Comparison of ENCODE assay signal across 8 mouse cellular contexts in the genomic region with DNA sequence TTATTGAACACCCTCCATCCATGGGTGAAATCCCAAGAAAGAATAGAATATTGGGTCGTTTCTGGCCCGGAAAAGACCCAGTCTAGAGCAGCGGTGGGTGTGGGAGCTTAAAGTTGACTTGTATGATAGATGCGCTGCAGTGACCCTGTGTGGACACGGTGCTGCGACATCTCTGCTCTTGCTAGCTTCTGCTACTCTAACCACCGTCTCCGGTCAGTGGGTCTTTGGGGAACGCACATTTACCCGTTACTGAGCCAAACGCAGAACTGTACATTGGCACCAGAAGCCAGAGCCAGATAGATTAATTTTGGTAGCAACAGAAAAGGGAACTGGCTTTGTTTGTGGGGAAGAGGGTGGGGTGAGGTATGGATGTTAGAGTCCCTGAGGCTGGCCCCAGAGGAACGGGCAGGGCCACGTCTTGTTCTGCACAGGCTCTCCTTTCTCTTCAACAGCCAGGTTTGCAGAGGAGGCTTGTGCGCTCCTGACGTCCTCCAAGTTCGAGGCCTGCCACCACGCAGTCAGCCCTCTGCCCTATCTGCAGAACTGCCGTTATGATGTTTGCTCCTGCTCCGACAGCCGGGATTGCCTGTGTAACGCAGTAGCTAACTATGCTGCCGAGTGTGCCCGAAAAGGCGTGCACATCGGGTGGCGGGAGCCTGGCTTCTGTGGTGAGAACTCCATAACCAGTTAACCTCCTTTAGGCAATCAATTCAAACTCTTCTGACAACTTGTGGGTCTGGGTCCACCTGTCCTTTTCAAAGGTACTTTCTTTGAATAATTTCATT. TPM values are rescaled to one million over a fixed set of nuclear protein-coding genes. Genes with fewer than 3 reads are reported as not detected.
A peak's percentile ranks its signal among the peaks of the same experiment; 100 is the strongest.
DNase-seq lines count a peak whose midpoint lies in the region; ATAC-seq and TF ChIP-seq lines count a peak whose summit lies in the region.

No protein-coding gene starts in this region.

- no peaks in the 10 kb centered on the region for H3K36me3 ChIP-seq in forebrain, embryonic 11.5 days (ENCODE audit: control insufficient read depth, insufficient read depth, low read length)
- no peaks in the 10 kb centered on the region for H3K36me3 ChIP-seq in forebrain, embryonic 14.5 days (ENCODE audit: control insufficient read depth, insufficient read depth, low read length)
- H3K36me3 ChIP-seq in lung, embryonic 14.5 days (ENCODE audit: insufficient read depth), result no peaks in the 10 kb centered on the region
- H3K36me3 ChIP-seq in intestine, embryonic 16.5 days (ENCODE audit: control insufficient read depth, insufficient read depth, low read length), result no peaks in the 10 kb centered on the region

- H3K4me1 ChIP-seq in forebrain, embryonic 11.5 days (replicated peaks; ENCODE audit: control insufficient read depth, insufficient read depth, low read length), result no peaks in the 10 kb centered on the region
- H3K4me1 ChIP-seq in forebrain, embryonic 14.5 days (ENCODE audit: control insufficient read depth, insufficient read depth, low read length), result no peaks in the 10 kb centered on the region
- no peaks in the 10 kb centered on the region for H3K4me1 ChIP-seq in lung, embryonic 14.5 days (ENCODE audit: insufficient read depth)
- H3K4me1 ChIP-seq in intestine, embryonic 16.5 days (ENCODE audit: control insufficient read depth, insufficient read depth, low read length), result peaks cover 4% of the 10 kb centered on the region; the same call in 1 of the 2 replicates

- no peaks in the 10 kb centered on the region for H3K9me3 ChIP-seq in forebrain, embryonic 11.5 days (ENCODE audit: control insufficient read depth, low read length)
- H3K9me3 ChIP-seq in forebrain, embryonic 14.5 days (replicated peaks; ENCODE audit: control insufficient read depth, low read length), result no peaks in the 10 kb centered on the region
- no peaks in the 10 kb centered on the region for H3K9me3 ChIP-seq in lung, embryonic 14.5 days (ENCODE audit: low read depth, low read length)
- no peaks in the 10 kb centered on the region for H3K9me3 ChIP-seq in intestine, embryonic 16.5 days (ENCODE audit: control insufficient read depth, low read length)

- no peak for TF ChIP-seq CTCF in lung, embryonic 14.5 days (IDR thresholded peaks at IDR 0.05; ENCODE audit: low read depth)

- DNase-seq in forebrain, embryonic 11.5 days (ENCODE audit: low spot score), result no peak
- DNase-seq in forebrain, embryonic 14.5 days (ENCODE audit: low spot score), result no peak
- no peak for DNase-seq in lung, embryonic 14.5 days
- DNase-seq in lung, postnatal 10 days, result no peak
- no peak for DNase-seq in adrenal gland, adult (ENCODE audit: inconsistent age in 2 of 2, low spot score in 1 of 2)
- no peak for DNase-seq in cerebellum, adult 11 months

- H3K27ac ChIP-seq in forebrain, embryonic 11.5 days (ENCODE audit: low read depth, low read length), result no peak overlapping the region
- H3K27ac ChIP-seq in forebrain, embryonic 14.5 days (ENCODE audit: low read depth, low read length), result no peak overlapping the region
- no peak overlapping the region for H3K27ac ChIP-seq in lung, embryonic 14.5 days (ENCODE audit: low read depth)
- no peak overlapping the region for H3K27ac ChIP-seq in intestine, embryonic 16.5 days (ENCODE audit: low read length)

- H3K27me3 ChIP-seq in forebrain, embryonic 11.5 days (ENCODE audit: control insufficient read depth, insufficient read depth, low read length), result no peaks in the 10 kb centered on the region
- no peaks in the 10 kb centered on the region for H3K27me3 ChIP-seq in forebrain, embryonic 14.5 days (replicated peaks; ENCODE audit: control insufficient read depth, insufficient read depth, low read length)
- H3K27me3 ChIP-seq in lung, embryonic 14.5 days (ENCODE audit: insufficient read depth, low read length), result no peaks in the 10 kb centered on the region
- H3K27me3 ChIP-seq in intestine, embryonic 16.5 days (replicated peaks; ENCODE audit: control insufficient read depth, insufficient read depth, low read length), result no peaks in the 10 kb centered on the region

- H3K4me2 ChIP-seq in forebrain, embryonic 11.5 days (ENCODE audit: low read depth, low read length, severe bottlenecking), result no peak overlapping the region
- no peak overlapping the region for H3K4me2 ChIP-seq in forebrain, embryonic 14.5 days (ENCODE audit: low read length)
- peak overlapping the region; percentile 45; the same call in 1 of the 2 replicates for H3K4me2 ChIP-seq in lung, embryonic 14.5 days
- peak overlapping the region; percentile 37; the same call in 1 of the 2 replicates for H3K4me2 ChIP-seq in intestine, embryonic 16.5 days (ENCODE audit: low read depth, low read length)

- WGBS in forebrain, embryonic 11.5 days, result 87% methylated on average over 26 of the region's 26 CpGs
- 83% methylated on average over 26 of the region's 26 CpGs for WGBS in forebrain, embryonic 14.5 days
- 74% methylated on average over 26 of the region's 26 CpGs for WGBS in lung, embryonic 14.5 days
- WGBS in intestine, embryonic 16.5 days, result 73% methylated on average over 26 of the region's 26 CpGs

- peak; percentile 21; the same call in 1 of the 2 replicates for ATAC-seq in forebrain, embryonic 11.5 days (replicated peaks; ENCODE audit: low FRiP score)
- ATAC-seq in forebrain, embryonic 14.5 days, result no peak
- ATAC-seq in lung, embryonic 14.5 days (ENCODE audit: insufficient read depth), result no peak
- ATAC-seq in intestine, embryonic 16.5 days, result no peak
- peak; percentile 48 for ATAC-seq in monocyte, adult 5-6 weeks (replicated peaks; ENCODE audit: insufficient number of reproducible peaks, low FRiP score, low TSS enrichment, poor library complexity, severe bottlenecking)

- no peak overlapping the region for H3K4me3 ChIP-seq in forebrain, embryonic 11.5 days (ENCODE audit: low read depth, low read length)
- H3K4me3 ChIP-seq in forebrain, embryonic 14.5 days (ENCODE audit: low read depth, low read length), result no peak overlapping the region
- H3K4me3 ChIP-seq in lung, embryonic 14.5 days (ENCODE audit: low read depth, low read length), result no peak overlapping the region
- no peak overlapping the region for H3K4me3 ChIP-seq in intestine, embryonic 16.5 days (ENCODE audit: low read length)

- no peak overlapping the region for H3K9ac ChIP-seq in forebrain, embryonic 11.5 days (ENCODE audit: low read length)
- no peak overlapping the region for H3K9ac ChIP-seq in forebrain, embryonic 14.5 days (ENCODE audit: low read length)
- H3K9ac ChIP-seq in lung, embryonic 14.5 days, result no peak overlapping the region
- H3K9ac ChIP-seq in intestine, embryonic 16.5 days (ENCODE audit: low read depth, low read length), result no peak overlapping the region

RNA-seq across cellular contexts. Expression of a gene that starts 57.3 kb away (rescaled TPM):
- polyA plus RNA-seq in forebrain, embryonic 11.5 days (2014; fragmentation: Nextera tagmentation; extraction: Ambion mirVana), result 9.0 and 11.7 TPM in 2 replicates
- polyA plus RNA-seq in forebrain, embryonic 14.5 days (2014; fragmentation: Nextera tagmentation; extraction: Ambion mirVana), result 8.7 and 8.8 TPM in 2 replicates
- 17.7 and 20.4 TPM in 2 replicates for polyA plus RNA-seq in lung, embryonic 14.5 days (2014; fragmentation: Nextera tagmentation; extraction: Ambion mirVana)
- 7.0 and 8.6 TPM in 2 replicates for polyA plus RNA-seq in intestine, embryonic 16.5 days (2015; fragmentation: Nextera tagmentation; extraction: Ambion mirVana)
- 6.4 to 37.1 TPM (median 9.9 TPM) in 3 replicates for total RNA-seq in monocyte, adult 5-6 weeks (2017)

Comparison
In these comparisons a context has a peak if more than half of its experiments do, and no peak if none do; other contexts are left out.
1. ATAC-seq: peak in forebrain, embryonic 11.5 days (single experiment) and monocyte, adult 5-6 weeks (single experiment); none in forebrain, embryonic 14.5 days (single experiment), lung, embryonic 14.5 days (single experiment) and intestine, embryonic 16.5 days (single experiment).
2. H3K4me2 ChIP-seq: peak in lung, embryonic 14.5 days (single experiment) and intestine, embryonic 16.5 days (single experiment); none in forebrain, embryonic 11.5 days (single experiment) and forebrain, embryonic 14.5 days (single experiment).